Mouse (Mus musculus): ENCODE results near the gene Cd300ld. TPM values are rescaled to one million over a fixed set of nuclear protein-coding genes. Genes with fewer than 3 reads are reported as not detected.
"Not testable (repeated sequence)": the region's sequence is repeated elsewhere in the genome, so short reads cannot be mapped to it uniquely, and the experiment has no call there.

Gene Cd300ld
- total RNA-seq (2017), result 0.55 TPM in 1 of 2 replicates, not detected in the other

DNA sequence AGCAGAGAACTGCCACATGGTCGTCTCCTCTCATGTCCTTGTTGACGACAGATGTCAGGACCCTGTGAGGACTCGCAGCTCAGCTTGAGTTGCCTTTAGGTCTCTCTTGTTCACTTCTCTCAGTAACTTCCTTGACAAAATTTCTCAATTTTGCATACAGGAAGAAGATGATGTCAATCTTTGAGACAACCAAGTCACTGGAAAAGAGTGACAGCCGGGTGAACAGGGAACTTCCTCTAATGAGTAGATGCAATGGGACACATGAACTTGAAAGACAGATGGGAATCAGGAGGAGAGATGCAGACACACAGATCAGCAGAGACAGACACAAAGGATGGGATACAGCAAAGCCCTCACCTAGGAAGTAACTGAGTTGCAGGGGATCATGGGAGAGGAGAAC is at the start of gene Cd300ld:
Cd300ld (minus strand) TSS at position 130 of the 400 bp plus-strand sequence.
- no peak; the same call in 1 of the 2 replicates for ATAC-seq (replicated peaks; ENCODE audit: low read depth, poor library complexity, severe bottlenecking)

GRCm38 (mm10) chr11:115037669-115038068 is 47.9 kb upstream of the Cd300ld start, which contains the start of gene Cd300ld5:
Gene Cd300ld5 (minus strand): TSS chr11:115037769.
- ATAC-seq (replicated peaks; ENCODE audit: low read depth, poor library complexity, severe bottlenecking), result not testable (repeated sequence)

- ATAC-seq (replicated peaks; ENCODE audit: low read depth, poor library complexity, severe bottlenecking), result not testable (repeated sequence)
These were observed 37.2 kb upstream of the Cd300ld start, which contains the start of gene Cd300ld4 for GRCm38 (mm10) chr11:115026912-115027311. Gene Cd300ld4 (minus strand): TSS chr11:115027012.

DNA sequence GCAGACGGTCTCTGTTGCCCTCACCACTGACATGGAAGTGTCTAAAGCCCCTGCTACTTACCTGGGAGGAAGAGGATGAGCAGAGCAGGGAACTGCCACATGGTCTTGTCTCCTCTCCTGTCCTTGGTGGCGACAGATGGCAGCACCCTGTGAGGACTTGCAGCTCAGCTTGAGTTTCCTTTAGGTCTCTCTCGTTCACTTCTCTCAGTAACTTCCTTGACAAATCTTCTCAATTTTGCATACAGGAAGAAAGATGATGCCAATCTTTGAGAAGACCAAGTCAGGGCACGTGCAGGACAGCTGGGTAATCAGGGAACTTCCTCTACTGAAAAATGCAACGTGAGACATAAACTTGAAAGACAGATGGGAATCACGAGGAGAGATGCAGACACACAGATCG is 26.4 kb upstream of the Cd300ld start, which contains the start of gene Cd300ld2:
Cd300ld2 (minus strand) TSS at position 101 of the 400 bp plus-strand sequence.
- not testable (repeated sequence) for ATAC-seq (replicated peaks; ENCODE audit: low read depth, poor library complexity, severe bottlenecking)

DNA sequence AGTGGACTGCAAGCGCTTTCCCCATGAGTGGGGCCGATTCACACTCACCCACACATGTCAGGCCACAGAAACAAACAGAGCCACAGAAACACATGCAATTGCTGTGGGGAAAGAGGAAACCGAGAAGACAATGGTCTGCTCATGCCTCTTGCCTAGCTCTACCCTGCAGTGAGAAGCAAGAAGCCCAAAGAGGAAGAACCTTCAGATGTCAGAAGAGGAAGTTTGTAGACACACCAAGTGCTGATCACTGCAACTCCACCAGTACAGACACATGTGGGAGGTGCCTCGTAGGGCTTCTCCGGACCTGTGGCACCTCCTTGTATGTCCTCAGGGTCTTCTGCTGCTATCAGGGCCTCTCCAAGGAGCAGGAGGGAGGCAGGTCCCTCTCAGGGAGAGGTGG is 14.3 kb upstream of the Cd300ld start:
- peak; percentile 77 for ATAC-seq (replicated peaks; ENCODE audit: low read depth, poor library complexity, severe bottlenecking)

DNA sequence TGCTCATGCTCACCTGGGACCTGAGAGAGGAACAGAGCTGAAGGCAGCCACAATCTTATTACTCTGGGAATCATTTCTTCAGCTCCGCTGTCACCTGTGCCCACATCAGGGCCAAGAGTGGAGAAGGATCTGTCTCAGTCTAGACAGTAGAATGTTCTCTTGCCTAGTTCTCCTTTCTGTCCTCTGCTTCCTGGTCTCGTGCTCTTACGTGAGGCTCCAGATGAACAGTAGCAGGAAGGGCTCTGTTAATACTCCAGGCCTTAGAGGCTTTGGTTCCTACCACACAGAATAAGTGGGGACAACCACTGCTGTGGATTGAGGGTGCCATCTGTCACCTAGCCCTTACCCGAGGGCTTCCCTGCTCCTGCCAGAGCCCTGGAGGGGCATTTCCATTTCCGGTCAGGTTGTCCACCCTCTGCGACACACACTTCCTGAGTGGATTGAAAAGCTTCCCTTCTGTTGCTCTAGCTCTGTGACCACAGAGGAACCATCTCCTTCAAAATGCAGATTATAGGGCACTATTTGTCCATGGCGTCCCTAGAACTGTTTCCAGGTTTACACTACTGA is 11.8 kb upstream of the Cd300ld start, which contains the start of gene Cd300c2:
Cd300c2 (minus strand) TSS at position 407 of the 567 bp plus-strand sequence.
- peak; percentile 55 for ATAC-seq (replicated peaks; ENCODE audit: low read depth, poor library complexity, severe bottlenecking)

GRCm38 (mm10) chr11:114981866-114982265 is 7.9 kb downstream of the Cd300ld start:
- no peak for ATAC-seq (replicated peaks; ENCODE audit: low read depth, poor library complexity, severe bottlenecking)

DNA sequence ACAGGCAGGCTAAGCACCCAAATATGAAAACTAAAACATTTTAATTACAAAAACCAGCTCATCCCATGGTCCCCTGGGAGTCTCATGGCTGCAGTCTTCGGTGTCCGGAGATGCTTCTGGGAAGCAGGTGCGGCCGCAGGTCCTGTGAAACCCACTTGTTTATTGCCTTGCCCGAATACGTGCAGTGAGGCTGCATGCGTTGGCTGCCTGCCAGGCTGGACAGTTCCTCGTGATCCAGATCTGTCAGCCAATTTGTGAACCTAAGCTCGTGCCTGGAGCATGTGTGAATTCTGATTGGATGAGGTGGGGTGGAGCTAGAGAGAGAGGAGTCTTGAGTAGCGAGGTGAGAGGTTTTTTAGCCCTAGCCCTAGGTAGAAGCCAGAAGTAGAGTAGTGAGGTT is 17.0 kb downstream of the Cd300ld start:
- ATAC-seq (replicated peaks; ENCODE audit: low read depth, poor library complexity, severe bottlenecking), result no peak

DNA sequence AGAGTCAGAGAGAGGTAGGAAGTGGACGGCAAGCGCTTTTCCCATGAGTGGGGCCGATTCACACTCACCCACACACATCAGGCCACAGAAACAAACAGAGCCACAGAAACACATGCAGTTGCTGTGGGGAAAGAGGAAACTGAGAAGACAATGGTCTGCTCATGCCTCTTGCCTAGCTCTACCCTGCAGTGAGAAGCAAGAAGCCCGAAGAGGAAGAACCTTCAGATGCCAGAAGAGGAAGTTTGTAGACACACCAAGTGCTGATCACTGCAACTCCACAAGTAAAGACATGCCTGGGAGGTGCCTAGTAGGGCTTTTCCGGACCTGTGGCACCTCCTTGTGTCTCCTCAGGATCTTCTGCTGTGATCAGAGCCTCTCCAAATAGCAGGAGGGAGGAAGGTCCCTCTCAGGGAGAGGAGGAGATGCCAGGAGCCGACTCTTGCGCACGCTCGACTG is 20.9 kb downstream of the Cd300ld start, which contains the start of gene Cd300c:
Cd300c (minus strand) TSS at position 406 of the 456 bp plus-strand sequence.
- peak; percentile 75 for ATAC-seq (replicated peaks; ENCODE audit: low read depth, poor library complexity, severe bottlenecking)

DNA sequence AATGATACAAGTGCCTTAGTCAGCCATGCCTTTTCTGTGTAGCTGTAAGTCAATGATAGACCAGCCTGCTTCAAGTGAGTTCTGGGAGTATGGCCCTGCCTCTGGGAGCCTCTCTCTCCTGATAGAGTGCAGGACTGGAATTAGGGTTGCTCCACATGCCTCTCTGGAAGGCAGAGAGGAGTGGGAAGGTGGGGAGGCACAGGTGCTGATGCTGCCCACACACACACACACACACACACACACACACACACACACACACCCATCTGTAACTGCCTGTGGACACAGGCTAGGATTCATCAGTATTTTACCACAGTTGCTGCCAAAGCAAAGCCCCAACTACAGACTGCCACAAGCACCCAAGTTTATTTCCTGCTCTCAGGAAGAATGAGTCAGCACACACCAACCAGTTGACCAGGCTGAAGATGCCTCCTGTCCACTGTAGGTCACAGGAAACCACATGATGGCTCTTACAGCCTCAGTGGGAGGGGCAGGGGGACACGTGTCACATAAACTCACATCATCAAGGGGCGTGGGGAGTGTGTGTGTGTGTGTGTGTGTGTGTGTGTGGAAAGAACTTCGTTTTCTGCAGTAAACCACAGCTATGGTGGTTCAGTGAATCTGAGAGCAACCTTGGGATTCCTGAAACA is 24.4 kb downstream of the Cd300ld start:
- peak; percentile 79 for ATAC-seq (replicated peaks; ENCODE audit: low read depth, poor library complexity, severe bottlenecking)

- ATAC-seq (replicated peaks; ENCODE audit: low read depth, poor library complexity, severe bottlenecking), result peak; percentile 81
These were observed 29.4 kb downstream of the Cd300ld start for GRCm38 (mm10) chr11:114960369-114960768.

DNA sequence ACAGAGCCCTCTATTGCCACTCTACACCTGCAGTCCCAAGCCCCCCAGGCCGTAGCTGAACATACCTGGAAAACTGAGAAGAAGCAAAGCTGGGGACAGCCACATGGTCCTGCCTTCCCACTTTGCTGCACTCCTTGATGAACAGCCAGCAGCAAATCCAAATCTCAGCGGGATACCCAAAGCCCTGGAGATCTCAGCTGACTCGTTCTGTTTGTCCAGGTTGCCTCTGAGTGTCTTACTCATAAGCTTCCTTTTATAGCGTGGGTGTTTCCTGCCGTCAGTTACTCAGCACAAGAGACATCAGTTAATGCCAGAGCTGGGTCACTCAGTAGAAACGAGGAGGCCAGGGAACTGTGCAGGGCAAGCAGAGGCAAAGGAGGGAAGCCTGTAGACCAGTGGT is 55.6 kb downstream of the Cd300ld start, which contains the start of gene Cd300lb:
Cd300lb (minus strand) TSS at position 243 of the 400 bp plus-strand sequence.
- no peak for ATAC-seq (replicated peaks; ENCODE audit: low read depth, poor library complexity, severe bottlenecking)

DNA sequence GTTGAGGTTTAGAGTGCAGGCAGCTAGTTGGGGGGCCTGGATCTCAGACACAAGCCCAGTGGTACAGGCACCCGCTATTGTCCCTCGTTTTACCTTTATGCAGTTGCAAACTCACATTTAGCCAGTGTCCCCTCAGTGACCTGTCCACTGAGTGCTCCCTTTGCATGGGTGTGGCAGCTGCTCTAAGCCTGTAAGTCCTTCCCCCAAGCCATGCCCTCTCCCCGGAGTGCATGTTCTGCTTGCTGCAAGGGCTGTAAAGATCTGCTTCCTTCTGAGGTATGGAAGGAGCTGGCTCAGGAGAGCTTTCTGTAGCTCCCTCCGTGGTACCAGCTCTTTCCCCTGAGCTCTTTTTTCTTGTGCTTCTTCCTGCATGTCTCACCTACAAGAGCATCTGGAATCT is 56.1 kb downstream of the Cd300ld start:
- ATAC-seq (replicated peaks; ENCODE audit: low read depth, poor library complexity, severe bottlenecking), result no peak

Other genes starting within 250 kb of the Cd300ld start
- gene Kif19a, start 224.5 kb downstream of the Cd300ld start, total RNA-seq (2017), result not detected in 2 replicates
- gene Btbd17, start 194.0 kb downstream of the Cd300ld start, total RNA-seq (2017), result not detected in 2 replicates
- not detected in 2 replicates for gene Gpr142, start 191.0 kb downstream of the Cd300ld start, total RNA-seq (2017)
- not detected in 2 replicates for gene Gprc5c, start 138.8 kb downstream of the Cd300ld start, total RNA-seq (2017)
- gene Cd300a, start 99.9 kb downstream of the Cd300ld start, total RNA-seq (2017), result 11.4 and 24.8 TPM in 2 replicates
- gene Cd300lb, start 55.5 kb downstream of the Cd300ld start, total RNA-seq (2017), result 8.5 and 9.5 TPM in 2 replicates
- gene Cd300c, start 20.8 kb downstream of the Cd300ld start, total RNA-seq (2017), result 2.7 TPM in 1 of 2 replicates, not detected in the other
- 1.8 TPM in 1 of 2 replicates, not detected in the other for gene Cd300c2, start 12.0 kb upstream of the Cd300ld start, total RNA-seq (2017)
- not detected in 2 replicates for gene Cd300ld2, start 26.3 kb upstream of the Cd300ld start, total RNA-seq (2017)
- gene Cd300ld4, start 37.1 kb upstream of the Cd300ld start, total RNA-seq (2017), result not detected in 2 replicates
- gene Cd300ld5, start 47.8 kb upstream of the Cd300ld start, total RNA-seq (2017), result not detected in 2 replicates
- not detected in 2 replicates for gene Cd300ld3, start 58.5 kb upstream of the Cd300ld start, total RNA-seq (2017)
- gene Cd300e, start 72.3 kb upstream of the Cd300ld start, total RNA-seq (2017), result not detected in 2 replicates
- 50.6 and 61.5 TPM in 2 replicates for gene Rab37, start 101.5 kb upstream of the Cd300ld start, total RNA-seq (2017)
- gene Cd300lf, start 144.1 kb upstream of the Cd300ld start, total RNA-seq (2017), result not detected in 2 replicates
- gene Slc9a3r1, start 173.4 kb upstream of the Cd300ld start, total RNA-seq (2017), result 45.5 and 53.4 TPM in 2 replicates
- 2.2 and 3.7 TPM in 2 replicates for gene Tmem104, start 197.6 kb upstream of the Cd300ld start, total RNA-seq (2017)
- gene Nat9, start 197.9 kb upstream of the Cd300ld start, total RNA-seq (2017), result 17.2 and 19.7 TPM in 2 replicates

Data from common myeloid progenitor, adult 5-6 weeks (primary cell).